Mouse (Mus musculus): ENCODE data around the gene Snrpe. TPM values are rescaled to one million over a fixed set of nuclear protein-coding genes. Genes with fewer than 3 reads are reported as not detected.

Snrpe gene
- polyA plus RNA-seq (2017; shearing (Covaris generic)): 304 TPM

GRCm38 (mm10) chr1:133609771-133610502 is at the start of gene Snrpe:
Gene Snrpe (minus strand): TSS chr1:133610291.

Other genes starting within 250 kb of the Snrpe start
- gene Etnk2, start 246.7 kb downstream of the Snrpe start, polyA plus RNA-seq (2017; shearing (Covaris generic)): not detected
- 0.10 TPM for gene Sox13, start 185.9 kb downstream of the Snrpe start, polyA plus RNA-seq (2017; shearing (Covaris generic))
- not detected for gene Zbed6, start 50.6 kb upstream of the Snrpe start, polyA plus RNA-seq (2017; shearing (Covaris generic))
- gene Gm38394, start 51.0 kb upstream of the Snrpe start, polyA plus RNA-seq (2017; shearing (Covaris generic)): 2.1 TPM
- gene Lax1, start 79.8 kb upstream of the Snrpe start, polyA plus RNA-seq (2017; shearing (Covaris generic)): 89.5 TPM
- gene Atp2b4, start 190.8 kb upstream of the Snrpe start, polyA plus RNA-seq (2017; shearing (Covaris generic)): 3.5 TPM

Measured in CD4-positive, CD25-positive, alpha-beta regulatory T cell (primary cell).